Mouse (Mus musculus): ENCODE data around the gene Syt13.

Gene Syt13

DNA sequence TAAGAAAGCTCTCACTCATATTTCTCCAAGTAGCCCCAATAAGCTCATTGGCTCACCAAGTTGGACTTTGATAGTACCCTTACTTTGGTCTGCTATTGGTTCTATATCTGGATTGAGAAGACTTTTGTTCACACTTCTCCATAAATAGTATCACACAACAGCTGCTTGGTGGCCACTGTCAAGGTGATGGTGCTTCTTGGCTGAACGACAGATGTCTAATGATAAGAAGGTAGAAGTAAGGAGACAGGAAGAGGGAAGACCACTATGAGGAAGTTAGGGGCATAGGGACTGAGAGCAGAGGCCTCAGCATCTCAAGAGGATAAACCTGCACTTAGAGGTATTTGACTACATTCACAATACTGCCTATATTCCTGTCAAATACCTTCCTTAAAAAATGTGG lies 49.4 kb downstream of the Syt13 start:
- no peak for DNase-seq (ENCODE audit: low spot score in 2 of 2)

GRCm38 (mm10) chr2:92966257-92966656 lies 51.4 kb downstream of the Syt13 start:
- DNase-seq (ENCODE audit: low spot score in 2 of 2): no peak

DNA sequence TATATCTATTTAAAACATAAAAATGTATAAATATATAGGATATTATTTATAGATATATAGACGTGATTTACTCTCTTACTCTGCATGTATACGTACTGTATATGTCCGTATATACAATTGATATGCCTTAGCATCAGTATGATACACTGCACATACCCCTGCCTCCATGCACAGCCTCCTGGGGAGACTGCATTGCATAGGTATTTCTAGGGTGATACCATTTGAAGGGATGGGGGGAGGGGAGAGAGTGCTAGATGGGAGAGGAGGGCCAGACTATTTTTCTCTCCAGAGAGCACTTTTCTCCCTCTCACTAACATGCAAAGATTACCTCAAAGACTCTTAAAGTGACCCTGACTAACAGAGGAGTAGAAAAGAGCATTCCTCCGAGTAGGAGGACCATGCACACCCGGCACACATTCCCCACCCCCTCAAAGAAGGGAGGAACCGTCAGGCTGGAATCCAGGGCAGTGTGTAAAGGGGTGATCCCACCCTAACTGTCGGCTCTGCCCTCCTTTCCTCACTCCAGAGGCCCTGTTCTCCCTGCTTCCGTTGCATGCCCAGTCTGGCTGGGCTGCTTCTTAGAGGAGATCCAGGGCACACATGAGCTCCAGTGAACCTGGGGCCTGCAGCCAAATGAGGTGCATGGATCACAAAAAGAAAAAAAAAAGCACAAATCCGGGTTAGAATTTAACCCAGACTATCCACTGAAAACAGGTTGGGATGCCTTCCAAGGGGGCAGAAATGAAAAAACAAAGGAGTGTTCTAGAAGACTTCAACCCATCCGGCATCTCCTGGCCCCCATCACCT lies 52.3 kb downstream of the Syt13 start:
- no peak for DNase-seq (ENCODE audit: low spot score in 2 of 2)

DNA sequence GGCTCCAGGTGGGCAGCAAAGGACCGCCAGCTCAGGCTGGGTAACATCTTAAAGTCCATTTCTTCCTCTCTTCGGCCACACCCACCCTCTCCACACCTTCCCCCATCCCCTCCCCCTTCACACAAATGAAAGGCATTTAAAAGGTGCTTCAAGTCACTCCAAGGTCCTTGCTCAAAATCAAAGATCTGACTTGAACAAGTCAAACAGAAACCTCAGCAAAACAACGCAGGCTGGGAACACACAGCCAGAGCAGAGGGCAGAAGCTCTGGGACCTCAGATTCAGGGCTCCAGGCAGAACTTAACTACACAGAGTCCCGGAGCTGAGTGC lies 52.9 kb downstream of the Syt13 start:
- no peak for DNase-seq (ENCODE audit: low spot score in 2 of 2)

- no peak for DNase-seq (ENCODE audit: low spot score in 2 of 2)
Observed at GRCm38 (mm10) chr2:92971069-92971468, 56.2 kb downstream of the Syt13 start.

DNA sequence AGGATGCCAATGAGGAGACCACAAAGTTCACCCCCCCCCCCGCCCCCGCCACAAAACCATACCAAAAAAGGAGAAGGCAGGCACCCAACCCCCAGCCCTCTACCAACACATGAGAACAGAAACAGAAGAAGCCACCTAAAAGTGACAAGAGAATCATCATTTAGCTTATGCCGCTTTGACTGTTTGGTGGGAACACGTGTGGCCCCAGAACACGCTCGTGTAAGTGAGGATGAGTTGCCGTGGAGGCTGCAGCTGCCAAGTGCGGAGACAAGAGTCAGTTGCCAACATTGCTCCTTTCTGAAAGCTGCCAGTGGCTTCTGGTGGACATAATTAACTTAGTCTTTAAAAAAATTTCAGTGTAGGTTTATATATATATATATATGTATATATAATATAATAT lies 56.6 kb downstream of the Syt13 start:
- DNase-seq (ENCODE audit: low spot score in 2 of 2): no peak

- DNase-seq (ENCODE audit: low spot score in 2 of 2): no peak
Observed at GRCm38 (mm10) chr2:92972071-92972470, 57.2 kb downstream of the Syt13 start.

DNA sequence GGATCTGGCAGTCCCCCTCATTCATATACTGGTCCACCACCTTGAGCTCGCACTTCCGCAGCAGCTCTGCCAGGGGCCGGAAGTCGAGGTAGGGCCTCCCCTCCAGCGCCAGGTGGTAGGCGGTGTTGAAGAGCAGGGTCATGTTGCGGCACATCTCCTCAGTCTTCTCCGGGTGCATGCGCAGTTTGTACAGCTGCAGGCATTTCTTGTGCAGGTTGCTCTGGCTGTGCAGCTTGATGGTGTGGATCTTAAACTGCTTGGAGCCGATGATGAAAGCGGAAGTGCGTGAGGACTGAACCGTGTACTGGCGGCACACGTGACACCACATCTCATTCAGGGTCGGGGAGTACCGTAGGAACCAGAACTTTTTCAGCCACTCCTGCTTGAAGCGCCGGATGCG lies 58.7 kb downstream of the Syt13 start:
- no peak for DNase-seq (ENCODE audit: low spot score in 2 of 2)

GRCm38 (mm10) chr2:92975031-92975790 lies 60.3 kb downstream of the Syt13 start:
- DNase-seq (ENCODE audit: low spot score in 2 of 2): no peak

DNA sequence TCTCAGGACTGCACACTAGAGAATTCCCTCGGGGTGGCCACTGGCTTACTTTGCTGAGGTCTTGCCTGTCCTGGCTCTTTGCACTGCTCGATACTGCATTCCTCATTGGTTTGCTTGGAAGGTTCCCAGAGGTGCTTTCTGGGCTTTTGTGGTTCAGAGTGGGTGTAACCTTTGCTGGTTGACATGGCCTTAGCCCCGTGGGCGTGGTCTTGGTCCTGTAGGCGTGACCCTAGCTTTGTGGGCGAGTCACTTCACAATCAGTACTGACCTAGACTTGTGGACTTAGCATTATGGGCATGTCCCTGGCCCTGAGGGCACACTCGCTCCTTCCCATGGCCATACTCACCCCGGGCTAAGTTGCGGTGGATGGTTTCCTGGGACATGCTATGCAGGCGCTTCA lies 65.3 kb downstream of the Syt13 start:
- no peak for DNase-seq (ENCODE audit: low spot score in 2 of 2)

- DNase-seq (ENCODE audit: low spot score in 2 of 2): no peak
Observed at GRCm38 (mm10) chr2:92982591-92983272, 67.8 kb downstream of the Syt13 start.

- DNase-seq (ENCODE audit: low spot score in 2 of 2): no peak
Observed at GRCm38 (mm10) chr2:92983273-92983620, 68.3 kb downstream of the Syt13 start.

GRCm38 (mm10) chr2:92984321-92985108 lies 69.6 kb downstream of the Syt13 start:
- DNase-seq (ENCODE audit: low spot score in 2 of 2): no peak

GRCm38 (mm10) chr2:92985171-92985570 lies 70.3 kb downstream of the Syt13 start:
- DNase-seq (ENCODE audit: low spot score in 2 of 2): no peak

GRCm38 (mm10) chr2:92985600-92985999 lies 70.7 kb downstream of the Syt13 start:
- DNase-seq (ENCODE audit: low spot score in 2 of 2): no peak

DNA sequence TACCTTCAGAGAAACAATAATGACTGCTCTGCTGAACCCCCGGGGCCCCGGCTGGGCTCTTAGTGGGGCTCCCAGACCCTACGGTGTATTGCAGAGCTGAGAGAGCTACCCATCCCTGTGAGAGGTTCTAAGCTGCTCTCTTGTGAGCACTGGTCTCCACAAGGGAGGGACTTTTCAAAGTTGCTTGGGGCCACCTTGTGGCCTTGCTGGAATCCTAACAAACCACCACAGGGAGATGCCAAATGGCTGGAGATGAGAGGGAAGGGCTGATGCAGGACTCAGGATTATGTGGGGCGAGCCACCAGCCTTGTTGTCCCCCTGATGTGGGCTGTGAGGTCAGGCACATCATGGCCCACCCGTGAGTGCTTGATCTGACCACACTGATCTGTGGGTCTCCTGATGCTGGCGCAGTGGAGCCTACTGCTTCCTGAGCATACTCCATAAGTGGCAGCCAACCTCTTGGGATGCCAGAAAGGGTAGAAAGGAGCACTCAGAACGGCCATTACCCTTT lies 72.3 kb downstream of the Syt13 start:
- no peak for DNase-seq (ENCODE audit: low spot score in 2 of 2)

GRCm38 (mm10) chr2:92987901-92988631 lies 73.2 kb downstream of the Syt13 start:
- no peak for DNase-seq (ENCODE audit: low spot score in 2 of 2)

DNA sequence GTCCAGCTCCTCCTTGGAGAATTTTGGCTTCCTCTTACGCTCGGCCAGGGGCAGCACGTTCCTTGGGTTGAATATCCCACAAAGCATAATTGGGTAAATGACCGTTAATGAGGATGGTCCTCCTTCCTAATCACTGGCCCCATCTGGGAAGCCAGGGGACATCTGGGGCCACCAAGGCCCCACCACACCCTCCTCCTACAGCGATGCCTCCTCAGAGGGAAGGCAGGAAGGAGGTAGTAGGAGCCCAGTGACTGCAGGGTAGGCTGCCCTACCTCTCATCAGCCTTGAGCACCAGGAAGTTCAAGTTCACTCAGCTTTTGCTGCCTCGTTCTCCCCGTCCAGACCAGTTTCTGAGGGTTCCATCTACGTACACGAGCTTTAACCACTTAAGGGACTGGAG lies 74.7 kb downstream of the Syt13 start:
- no peak for DNase-seq (ENCODE audit: low spot score in 2 of 2)

DNA sequence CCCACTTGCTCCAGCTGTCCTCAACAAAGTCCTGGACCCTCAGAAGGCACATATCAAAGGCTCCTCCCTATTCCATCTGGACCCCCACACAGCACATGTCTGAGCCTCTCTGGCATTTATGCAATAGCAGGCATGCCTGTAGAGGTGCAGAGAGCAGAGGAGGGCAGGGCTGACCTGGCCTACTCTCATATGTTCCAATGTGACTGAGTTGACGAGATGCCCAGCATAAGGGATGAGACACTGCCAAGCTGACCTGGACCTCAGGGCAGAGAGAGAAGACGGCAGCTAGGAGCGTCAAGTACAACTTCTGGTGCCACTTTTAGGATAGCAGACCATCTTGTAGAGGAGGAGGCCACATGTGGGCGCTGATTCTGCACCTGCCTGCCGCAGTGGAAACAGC lies 77.1 kb downstream of the Syt13 start:
- DNase-seq (ENCODE audit: low spot score in 2 of 2): no peak

- DNase-seq (ENCODE audit: low spot score in 2 of 2): no peak
Observed at GRCm38 (mm10) chr2:93005028-93005427, 90.1 kb downstream of the Syt13 start.
